Mouse (Mus musculus) heart, embryonic 15.5 days (tissue): ENCODE data around the gene Mettl16. TPM values are rescaled to one million over a fixed set of nuclear protein-coding genes. Genes with fewer than 3 reads are reported as not detected.

Experiments
- microRNA-seq: library from miRNA; unstranded; fragments of <30 nt; microRNA quantifications from one replicate; pipeline ENCODE4, GENCODE M21; 2016
- polyA plus RNA-seq: library from polyadenylated mRNA; unstranded; fragments of >200 nt; fragmentation: Nextera tagmentation; extraction: Ambion mirVana; gene quantifications from 2 replicates; pipeline ENCODE4 v1.2.1, GENCODE M21; 2015

Gene Mettl16
- polyA plus RNA-seq, 1 experiment from 2014 or later = 28.0 TPM

Small RNA genes lying within 50 kb of the gene (microRNA-seq; reads per million reads assigned to microRNA genes)
- gene Mir6926 = not detected

Other genes starting within 250 kb of the Mettl16 start
- 3.8 and 4.2 TPM in 2 replicates for gene Rap1gap2, start 159.9 kb upstream of the Mettl16 start, polyA plus RNA-seq
- 0.33 and 0.51 TPM in 2 replicates for gene Ccdc92b, start 151.2 kb upstream of the Mettl16 start, polyA plus RNA-seq
- gene Cluh, start 121.3 kb upstream of the Mettl16 start, polyA plus RNA-seq = 54.7 and 63.4 TPM in 2 replicates
- 38.7 and 46.9 TPM in 2 replicates for gene Pafah1b1, start 46.2 kb upstream of the Mettl16 start, polyA plus RNA-seq
- 3.0 and 3.7 TPM in 2 replicates for gene Mnt, start 60.1 kb downstream of the Mettl16 start, polyA plus RNA-seq
- 3.5 and 5.5 TPM in 2 replicates for gene Sgsm2, start 126.2 kb downstream of the Mettl16 start, polyA plus RNA-seq
- 19.2 and 25.9 TPM in 2 replicates for gene Tsr1, start 127.2 kb downstream of the Mettl16 start, polyA plus RNA-seq
- 10.0 and 11.4 TPM in 2 replicates for gene Smg6, start 155.0 kb downstream of the Mettl16 start, polyA plus RNA-seq
- 18.7 and 22.6 TPM in 2 replicates for gene Srr, start 155.1 kb downstream of the Mettl16 start, polyA plus RNA-seq